Mouse (Mus musculus) embryo, embryonic 10.5 days (tissue): Measurements from ENCODE around the gene Kdm2b.

Experiments
- DNase-seq: peaks from one replicate; pipeline ENCODE4 v3.0.0-alpha.2; 2015; ENCODE audit warnings: low spot score

Kdm2b gene

GRCm38 (mm10) chr5:122925534-122925958 lies 64.1 kb downstream of the Kdm2b start:
- DNase-seq = peak; percentile 84

GRCm38 (mm10) chr5:122923871-122924465 lies 65.7 kb downstream of the Kdm2b start:
- no peak for DNase-seq

- no peak for DNase-seq
Measured at GRCm38 (mm10) chr5:122921941-122922340, 67.7 kb downstream of the Kdm2b start.

- DNase-seq = no peak
Measured at GRCm38 (mm10) chr5:122920557-122920956, 69.1 kb downstream of the Kdm2b start.

GRCm38 (mm10) chr5:122917982-122918711 lies 71.5 kb downstream of the Kdm2b start:
- DNase-seq = peak; percentile 72

- DNase-seq = no peak
Measured at GRCm38 (mm10) chr5:122916147-122916546, 73.5 kb downstream of the Kdm2b start.

- no peak for DNase-seq
Measured at GRCm38 (mm10) chr5:122912863-122913262, 76.8 kb downstream of the Kdm2b start.

GRCm38 (mm10) chr5:122909481-122909880 lies 80.1 kb downstream of the Kdm2b start:
- no peak for DNase-seq

- no peak for DNase-seq
Measured at GRCm38 (mm10) chr5:122908001-122908400, 81.6 kb downstream of the Kdm2b start.

GRCm38 (mm10) chr5:122907182-122907581 lies 82.4 kb downstream of the Kdm2b start:
- DNase-seq = no peak

- no peak for DNase-seq
Measured at GRCm38 (mm10) chr5:122903165-122903564, 86.5 kb downstream of the Kdm2b start.

GRCm38 (mm10) chr5:122902228-122902627 lies 87.4 kb downstream of the Kdm2b start:
- DNase-seq = no peak

GRCm38 (mm10) chr5:122901666-122902065 lies 88.0 kb downstream of the Kdm2b start:
- no peak for DNase-seq

- no peak for DNase-seq
Measured at GRCm38 (mm10) chr5:122901179-122901578, 88.4 kb downstream of the Kdm2b start.

- no peak for DNase-seq
Measured at GRCm38 (mm10) chr5:122900558-122901171, 89.0 kb downstream of the Kdm2b start.

- peak; percentile 92 for DNase-seq
Measured at GRCm38 (mm10) chr5:122899777-122900557, 89.7 kb downstream of the Kdm2b start.

GRCm38 (mm10) chr5:122898963-122899776 lies 90.5 kb downstream of the Kdm2b start:
- DNase-seq = peak; percentile 42

GRCm38 (mm10) chr5:122898153-122898552 lies 91.5 kb downstream of the Kdm2b start:
- DNase-seq = no peak

GRCm38 (mm10) chr5:122894821-122895220 lies 94.8 kb downstream of the Kdm2b start:
- no peak for DNase-seq

GRCm38 (mm10) chr5:122894007-122894637 lies 95.5 kb downstream of the Kdm2b start:
- peak; percentile 71 for DNase-seq

- DNase-seq = no peak
Measured at GRCm38 (mm10) chr5:122893270-122893669, 96.4 kb downstream of the Kdm2b start.
